Mouse (Mus musculus): ENCODE results near the gene Dcun1d5. TPM values are rescaled to one million over a fixed set of nuclear protein-coding genes. Genes with fewer than 3 reads are reported as not detected.

The Dcun1d5 gene
- polyA plus RNA-seq, 1 experiment from 2014 or later: 111 TPM

Other genes with a start within 250 kb of the Dcun1d5 start
- gene Dync2h1, start 74 bp upstream of the Dcun1d5 start, polyA plus RNA-seq (2015; fragmentation: Nextera tagmentation; extraction: Ambion mirVana): 15.5 and 16.2 TPM in 2 replicates
- 0.10 and 6.9 TPM in 2 replicates for gene Mmp13, start 88.0 kb downstream of the Dcun1d5 start, polyA plus RNA-seq (2015; fragmentation: Nextera tagmentation; extraction: Ambion mirVana)
- 0.16 TPM in 1 of 2 replicates, not detected in the other for gene Mmp12, start 159.9 kb downstream of the Dcun1d5 start, polyA plus RNA-seq (2015; fragmentation: Nextera tagmentation; extraction: Ambion mirVana)
- not detected in 2 replicates for gene Mmp1b, start 203.5 kb downstream of the Dcun1d5 start, polyA plus RNA-seq (2015; fragmentation: Nextera tagmentation; extraction: Ambion mirVana)